Mouse (Mus musculus) small intestine, adult 2 months (tissue): ENCODE measurements around the gene Krt7.

Experiments
- CTCF ChIP-seq: fragments of 200-500 bp; IDR thresholded peaks from 2 replicates; pipeline ENCODE4 v1.5.1; 2012; ENCODE audit warnings: low read depth, mild to moderate bottlenecking, control low read depth, inconsistent platforms, low read length, moderate library complexity, mixed read lengths; ENCODE audit not compliant: insufficient replicate concordance, insufficient read length; ENCODE audit errors: extremely low read depth
- POLR2A ChIP-seq: fragments of 200-500 bp; IDR thresholded peaks from 2 replicates; pipeline ENCODE4 v1.6.1; 2012; ENCODE audit warnings: low read depth, mild to moderate bottlenecking, control low read depth, inconsistent platforms, low read length, moderate library complexity

- TF ChIP-seq CTCF: no peak
- TF ChIP-seq POLR2A: no peak
These were observed 48.4 kb downstream of the Krt7 start for GRCm38 (mm10) chr15:101459283-101459682.
